Mouse (Mus musculus) embryonic facial prominence, embryonic 12.5 days (tissue): ENCODE results near the gene Trf. TPM values are rescaled to one million over a fixed set of nuclear protein-coding genes. Genes with fewer than 3 reads are reported as not detected.

Source experiments
- ATAC-seq: fragments of 200-750 bp; cut with Nextera tagmentation; 2 replicates; pipeline ENCODE4 v1.8.0; 2017; ENCODE audit not compliant: insufficient number of reproducible peaks, insufficient read depth, low FRiP score, low TSS enrichment
- H3K27ac ChIP-seq: fragments of 300-500 bp; sonication (generic); 2 replicates; pipeline ENCODE4 v1.5.1; 2016; ENCODE audit warnings: mild to moderate bottlenecking
- H3K27me3 ChIP-seq: fragments of 300-500 bp; sonication (generic); 2 replicates; pipeline ENCODE4 v1.6.1; 2016; ENCODE audit warnings: mild to moderate bottlenecking, moderate library complexity
- H3K36me3 ChIP-seq: fragments of 300-500 bp; sonication (generic); 2 replicates; pipeline ENCODE4 v1.6.1; 2016; ENCODE audit warnings: mild to moderate bottlenecking
- H3K4me1 ChIP-seq: fragments of 300-500 bp; sonication (generic); 2 replicates; pipeline ENCODE4 v1.6.1; 2016
- H3K4me2 ChIP-seq: fragments of 300-500 bp; sonication (generic); replicated peaks from 2 replicates; pipeline ENCODE4 v1.6.1; 2016; ENCODE audit warnings: mild to moderate bottlenecking, moderate library complexity
- H3K4me3 ChIP-seq: fragments of 300-500 bp; sonication (generic); 2 replicates; pipeline ENCODE4 v1.5.1; 2016; ENCODE audit warnings: mild to moderate bottlenecking
- H3K9ac ChIP-seq: fragments of 300-500 bp; sonication (generic); 2 replicates; pipeline ENCODE4 v1.6.1; 2016; ENCODE audit warnings: mild to moderate bottlenecking, moderate library complexity
- H3K9me3 ChIP-seq: fragments of 300-500 bp; sonication (generic); 2 replicates; pipeline ENCODE4 v1.6.1; 2016; ENCODE audit warnings: mild to moderate bottlenecking, moderate library complexity
- WGBS: fragments of 180-500 bp; shearing (Covaris S2); methylation state at CpG from one replicate; pipeline ENCODE4 v1.1.7; 2016; 5-methylcytosine and 5-hydroxymethylcytosine counted together
- polyA plus RNA-seq: library from polyadenylated mRNA; unstranded; fragments of >200 nt; fragmentation: Nextera tagmentation; extraction: Ambion mirVana; gene quantifications from 2 replicates; pipeline ENCODE4 v1.2.1, GENCODE M21; 2016

Trf gene
- polyA plus RNA-seq, 1 experiment from 2014 or later: 20.1 TPM

DNA sequence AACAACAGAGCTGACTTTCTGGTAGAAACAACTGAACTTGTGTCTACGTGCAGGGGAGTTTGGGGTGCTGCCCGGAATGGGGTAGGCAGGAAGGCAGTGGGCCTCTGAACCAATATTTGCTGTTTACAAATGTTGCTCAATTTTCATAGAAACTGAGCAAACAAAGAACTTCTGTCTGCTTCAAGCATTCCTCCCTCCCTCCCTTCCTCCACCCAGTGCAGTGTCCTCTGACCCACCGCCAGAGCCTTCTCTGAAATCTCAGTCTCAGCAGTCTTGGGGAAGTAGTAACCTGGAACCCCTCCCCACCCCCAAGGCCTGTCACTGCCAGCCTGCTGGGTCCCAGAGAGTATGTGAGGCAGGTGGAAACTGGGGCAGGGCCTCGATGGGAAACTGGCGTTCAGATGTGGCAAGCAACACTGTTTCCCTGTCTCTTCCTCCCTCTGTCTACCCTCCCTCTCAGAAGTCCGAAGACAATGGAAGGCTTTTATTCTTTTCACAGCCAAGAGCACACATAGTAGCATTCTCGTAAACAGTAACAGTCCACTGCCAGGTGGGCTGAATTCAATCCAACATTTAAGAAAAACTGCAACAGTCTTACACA, 4.4 kb upstream of the Trf start:
- no peaks in the 10 kb centered on the region for H3K27me3 ChIP-seq
- ATAC-seq: no peak; the same call in 1 of the 2 replicates
- no peak overlapping the region for H3K9ac ChIP-seq
- no peaks in the 10 kb centered on the region for H3K9me3 ChIP-seq
- no peak overlapping the region for H3K4me3 ChIP-seq
- peaks cover 10% of the 10 kb centered on the region for H3K4me1 ChIP-seq
- H3K36me3 ChIP-seq: no peaks in the 10 kb centered on the region
- no peak overlapping the region for H3K27ac ChIP-seq
- WGBS: 52% methylated on average over 7 of the region's 7 CpGs
- H3K4me2 ChIP-seq: no peak overlapping the region

DNA sequence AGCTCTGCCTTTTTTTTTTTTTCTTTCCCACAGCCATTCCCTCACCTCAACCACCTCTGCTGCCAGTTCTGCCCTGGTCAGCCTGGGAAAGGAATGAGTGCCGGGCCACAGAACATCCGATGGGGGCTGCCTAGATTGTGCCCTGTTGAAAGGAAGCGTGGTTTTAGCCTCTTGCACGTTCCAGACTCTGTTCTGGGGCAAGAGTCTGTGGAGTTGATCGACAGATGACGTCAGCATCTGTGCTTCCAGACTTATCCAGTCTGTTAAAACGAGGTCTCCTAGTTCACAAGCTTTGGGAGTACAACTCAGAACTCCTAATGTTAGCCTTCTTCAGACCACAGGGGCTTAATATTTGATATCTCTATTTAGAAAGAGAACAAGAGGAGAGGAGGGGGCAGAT, 3.8 kb upstream of the Trf start:
- H3K9me3 ChIP-seq: no peaks in the 10 kb centered on the region
- WGBS: 67% methylated on average over 7 of the region's 7 CpGs
- no peak overlapping the region for H3K9ac ChIP-seq
- no peaks in the 10 kb centered on the region for H3K27me3 ChIP-seq
- no peaks in the 10 kb centered on the region for H3K36me3 ChIP-seq
- H3K4me2 ChIP-seq: no peak overlapping the region
- H3K4me3 ChIP-seq: no peak overlapping the region
- no peak for ATAC-seq
- no peak overlapping the region for H3K27ac ChIP-seq
- peaks cover 10% of the 10 kb centered on the region for H3K4me1 ChIP-seq

- no peak overlapping the region for H3K9ac ChIP-seq
- no peaks in the 10 kb centered on the region for H3K27me3 ChIP-seq
- H3K4me3 ChIP-seq: no peak overlapping the region
- peaks cover 10% of the 10 kb centered on the region for H3K4me1 ChIP-seq
- no peak overlapping the region for H3K4me2 ChIP-seq
- WGBS: 57% methylated on average over 7 of the region's 7 CpGs
- no peak for ATAC-seq
- H3K27ac ChIP-seq: no peak overlapping the region
- H3K36me3 ChIP-seq: no peaks in the 10 kb centered on the region
- no peaks in the 10 kb centered on the region for H3K9me3 ChIP-seq
Measured at GRCm38 (mm10) chr9:103233006-103233395, 2.8 kb upstream of the Trf start.

DNA sequence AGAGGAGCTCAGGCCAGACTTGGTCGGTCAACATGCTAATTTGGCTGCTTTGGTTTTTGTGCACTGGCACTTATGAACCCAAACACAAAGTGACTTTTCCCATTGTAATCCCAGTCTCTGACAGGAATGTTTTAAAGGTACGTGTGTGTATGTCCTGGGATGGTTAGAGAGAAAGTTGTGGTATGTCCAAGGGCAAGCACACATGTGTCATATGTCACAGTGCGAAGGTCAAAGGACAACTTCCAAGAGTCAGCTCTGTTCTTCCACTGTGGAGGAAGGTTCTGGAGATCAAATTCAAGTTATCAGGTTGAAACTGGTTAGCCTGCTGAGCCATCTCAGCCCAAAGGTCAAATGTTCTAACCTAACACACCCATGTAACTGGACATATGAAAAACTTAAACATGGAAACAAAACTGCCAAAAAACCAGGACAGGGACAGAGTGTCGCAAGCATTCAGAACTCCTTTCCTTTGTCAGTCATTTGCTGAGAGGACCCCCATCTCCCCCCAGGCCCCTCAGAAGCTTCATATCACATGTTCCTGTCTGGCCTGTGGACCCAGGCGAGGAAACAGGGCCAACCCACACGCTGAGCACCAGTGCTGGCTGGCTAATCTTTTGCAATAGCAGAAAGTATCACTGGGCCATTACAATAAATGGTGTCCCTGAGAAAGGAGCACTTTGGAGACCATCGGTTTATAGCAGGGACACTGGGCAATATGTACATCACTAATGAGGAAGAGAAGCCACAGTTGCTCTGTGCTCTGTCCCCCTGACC, 2.2 kb upstream of the Trf start:
- Histone ChIP-seq H3K27ac (no peak overlapping the region), H3K4me3 (no peak overlapping the region), H3K4me1 (peaks cover 10% of the 10 kb centered on the region), H3K36me3 (no peaks in the 10 kb centered on the region), H3K27me3 (no peaks in the 10 kb centered on the region), H3K9ac (no peak overlapping the region), H3K4me2 (no peak overlapping the region), H3K9me3 (no peaks in the 10 kb centered on the region)
- 84% methylated on average over 7 of the region's 7 CpGs for WGBS
- no peak for ATAC-seq

GRCm38 (mm10) chr9:103229037-103229867, 992 bp downstream of the Trf start:
- Histone ChIP-seq H3K9ac (no peak overlapping the region), H3K36me3 (no peaks in the 10 kb centered on the region), H3K27me3 (no peaks in the 10 kb centered on the region), H3K4me2 (no peak overlapping the region; the same call in 1 of the 2 replicates), H3K27ac (no peak overlapping the region), H3K4me3 (no peak overlapping the region), H3K4me1 (peaks cover 10% of the 10 kb centered on the region), H3K9me3 (no peaks in the 10 kb centered on the region)
- no peak for ATAC-seq
- 85% methylated on average over 15 of the region's 15 CpGs for WGBS

GRCm38 (mm10) chr9:103228370-103229003, 1.8 kb downstream of the Trf start:
- no peaks in the 10 kb centered on the region for H3K36me3 ChIP-seq
- peaks cover 10% of the 10 kb centered on the region for H3K4me1 ChIP-seq
- H3K9ac ChIP-seq: no peak overlapping the region
- H3K4me2 ChIP-seq: no peak overlapping the region
- H3K9me3 ChIP-seq: no peaks in the 10 kb centered on the region
- 80% methylated on average over 13 of the region's 13 CpGs for WGBS
- ATAC-seq: no peak
- H3K4me3 ChIP-seq: no peak overlapping the region
- H3K27me3 ChIP-seq: no peaks in the 10 kb centered on the region
- no peak overlapping the region for H3K27ac ChIP-seq

- no peak overlapping the region for H3K27ac ChIP-seq
- H3K4me3 ChIP-seq: no peak overlapping the region
- H3K4me1 ChIP-seq: peaks cover 10% of the 10 kb centered on the region
- no peaks in the 10 kb centered on the region for H3K9me3 ChIP-seq
- H3K36me3 ChIP-seq: no peaks in the 10 kb centered on the region
- no peak overlapping the region for H3K4me2 ChIP-seq
- no peaks in the 10 kb centered on the region for H3K27me3 ChIP-seq
- ATAC-seq: no peak
- WGBS: 93% methylated on average over 16 of the region's 16 CpGs
- no peak overlapping the region for H3K9ac ChIP-seq
Measured at GRCm38 (mm10) chr9:103227760-103228159, 2.5 kb downstream of the Trf start.

DNA sequence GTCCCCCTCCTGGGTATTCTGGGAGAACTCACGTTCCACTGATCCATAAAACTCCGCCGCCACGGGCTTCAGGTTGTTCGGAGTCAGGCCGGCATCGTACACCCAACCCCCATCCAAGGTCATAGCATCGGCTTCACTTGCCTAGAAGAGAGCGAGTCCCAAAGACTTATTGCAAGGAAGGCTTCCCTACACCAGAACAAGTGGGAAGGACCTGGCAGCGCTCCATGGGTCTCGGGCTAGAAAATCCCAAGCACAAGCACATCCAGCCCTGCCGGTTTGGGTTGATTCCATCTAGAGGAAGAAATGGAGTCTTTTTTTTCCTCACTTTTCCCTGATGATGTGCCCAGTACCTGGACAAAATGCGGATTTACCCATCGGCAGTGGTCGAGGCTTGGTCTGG, 3.4 kb downstream of the Trf start:
- Histone ChIP-seq H3K36me3 (no peaks in the 10 kb centered on the region), H3K9me3 (no peaks in the 10 kb centered on the region), H3K4me3 (no peak overlapping the region), H3K9ac (no peak overlapping the region), H3K4me1 (peaks cover 10% of the 10 kb centered on the region), H3K4me2 (no peak overlapping the region), H3K27me3 (no peaks in the 10 kb centered on the region), H3K27ac (no peak overlapping the region)
- ATAC-seq: no peak
- WGBS: 93% methylated on average over 15 of the region's 15 CpGs

DNA sequence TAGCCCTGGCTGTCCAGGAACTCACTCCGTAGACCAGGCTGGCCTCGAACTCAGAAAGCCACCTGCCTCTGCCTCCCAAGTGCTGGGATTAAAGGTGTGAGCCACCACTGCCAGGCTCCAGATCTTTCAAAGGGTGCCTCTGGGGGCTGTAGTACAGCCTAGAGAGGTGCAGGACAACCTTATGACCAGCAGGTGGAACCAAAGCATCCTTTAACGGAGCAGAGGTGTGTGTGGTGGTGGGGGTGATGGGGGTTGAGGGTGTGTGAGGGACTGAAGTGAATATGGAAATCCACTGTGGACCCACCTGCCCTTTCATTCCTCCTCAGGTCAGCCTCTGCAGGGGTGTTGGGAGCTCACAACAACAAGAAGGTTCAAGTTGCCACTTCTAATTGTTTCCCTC, 4.8 kb downstream of the Trf start:
- no peak overlapping the region for H3K27ac ChIP-seq
- no peaks in the 10 kb centered on the region for H3K27me3 ChIP-seq
- H3K9me3 ChIP-seq: no peaks in the 10 kb centered on the region
- peaks cover 4% of the 10 kb centered on the region for H3K4me1 ChIP-seq
- H3K36me3 ChIP-seq: no peaks in the 10 kb centered on the region
- H3K4me2 ChIP-seq: no peak overlapping the region
- no peak overlapping the region for H3K4me3 ChIP-seq
- ATAC-seq: no peak
- no peak overlapping the region for H3K9ac ChIP-seq
- whole genome bisulfite sequencing: 70% methylated on average over 3 of the region's 3 CpGs

DNA sequence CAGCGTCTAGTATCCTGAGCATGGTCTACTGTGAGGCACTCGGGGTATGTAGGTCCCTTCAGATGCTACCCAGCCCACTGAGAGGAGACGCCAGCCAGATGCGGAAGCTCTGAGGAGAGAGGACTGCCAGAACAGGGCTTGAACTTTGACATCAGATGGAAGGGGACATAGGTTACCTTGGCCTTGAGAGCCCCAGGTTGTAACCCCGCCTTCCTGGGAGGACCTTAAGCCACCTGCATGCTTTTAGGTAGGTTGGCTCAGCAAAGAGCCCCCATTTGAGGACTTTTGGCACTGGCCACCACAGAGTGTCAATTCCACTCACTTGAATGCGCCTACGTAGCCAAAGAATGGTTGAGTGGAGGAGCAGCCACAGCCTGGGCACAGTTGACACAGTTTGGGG, 5.5 kb downstream of the Trf start:
- Histone ChIP-seq H3K4me2 (no peak overlapping the region), H3K27ac (no peak overlapping the region), H3K36me3 (no peaks in the 10 kb centered on the region), H3K4me1 (no peaks in the 10 kb centered on the region), H3K9ac (no peak overlapping the region), H3K4me3 (no peak overlapping the region), H3K27me3 (no peaks in the 10 kb centered on the region), H3K9me3 (no peaks in the 10 kb centered on the region)
- WGBS: 88% methylated on average over 7 of the region's 7 CpGs
- no peak for ATAC-seq

- Histone ChIP-seq H3K27me3 (no peaks in the 10 kb centered on the region), H3K27ac (no peak overlapping the region), H3K4me1 (no peaks in the 10 kb centered on the region), H3K4me3 (no peak overlapping the region), H3K9me3 (no peaks in the 10 kb centered on the region), H3K9ac (no peak overlapping the region), H3K36me3 (no peaks in the 10 kb centered on the region), H3K4me2 (no peak overlapping the region)
- no peak for ATAC-seq
- 66% methylated on average over 6 of the region's 6 CpGs for WGBS
Measured at GRCm38 (mm10) chr9:103214281-103214680, 16.0 kb downstream of the Trf start.
